Mouse (Mus musculus): ENCODE data around the gene Gprin3.

- TF ChIP-seq POLR2A (IDR thresholded peaks at IDR 0.05; ENCODE audit: control insufficient read depth, extremely low read depth, insufficient read depth, low read length, poor library complexity), result no peak
- TF ChIP-seq CTCF (IDR thresholded peaks at IDR 0.05; ENCODE audit: borderline replicate concordance, control insufficient read depth, extremely low read depth, insufficient read depth, low read length, poor library complexity), result no peak
Measured at GRCm38 (mm10) chr6:59435906-59436305, 9.8 kb upstream of the Gprin3 start.
